Mouse (Mus musculus) inflammation-experienced regulatory T-cells, adult 6 months (primary cell): ENCODE measurements at regions not wholly inside any gene's neighbourhood (a gene's known extent, or its start where the extent isn't known, plus 50 kb on each side); places are given as distances from the start of the nearest gene placed in this dataset.
"Not testable (repeated sequence)": the region's sequence is repeated elsewhere in the genome, so short reads cannot be mapped to it uniquely, and the experiment has no call there.

Experiments
- ATAC-seq: one replicate; pipeline ENCODE4 v1.8.0; 2017

- ATAC-seq, result no peak
These were observed 324.8 kb upstream of the Intu start for GRCm38 (mm10) chr3:40206326-40206725.

DNA sequence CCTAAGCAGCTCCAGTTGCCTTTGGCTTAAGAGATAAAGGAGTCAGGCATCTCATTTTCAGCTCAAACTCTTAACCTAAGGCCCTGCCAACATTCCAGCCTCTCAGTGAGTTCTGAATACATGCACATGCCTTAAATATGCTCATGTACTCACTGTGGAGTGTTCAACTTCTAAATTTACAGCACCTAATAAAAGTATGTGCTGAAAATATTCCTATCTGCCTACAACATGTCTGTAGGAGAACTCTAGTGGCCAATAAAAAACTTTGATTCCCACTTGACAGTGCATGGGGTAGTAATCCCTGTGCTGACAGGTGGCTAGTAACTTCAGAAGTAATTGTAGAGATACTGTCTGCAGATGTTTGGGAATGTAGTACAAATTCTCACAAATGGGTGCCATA is 319.3 kb upstream of the Intu start:
- no peak for ATAC-seq

GRCm38 (mm10) chr3:40226772-40227171 is 304.3 kb upstream of the Intu start:
- no peak for ATAC-seq

GRCm38 (mm10) chr3:40243499-40244101 is 287.5 kb upstream of the Intu start:
- no peak for ATAC-seq

GRCm38 (mm10) chr3:40254376-40254775 is 276.7 kb upstream of the Intu start:
- no peak for ATAC-seq

- ATAC-seq, result no peak
These were observed 268.6 kb upstream of the Intu start for GRCm38 (mm10) chr3:40262536-40262935.

- no peak for ATAC-seq
These were observed 263.6 kb upstream of the Intu start for GRCm38 (mm10) chr3:40267514-40267913.

DNA sequence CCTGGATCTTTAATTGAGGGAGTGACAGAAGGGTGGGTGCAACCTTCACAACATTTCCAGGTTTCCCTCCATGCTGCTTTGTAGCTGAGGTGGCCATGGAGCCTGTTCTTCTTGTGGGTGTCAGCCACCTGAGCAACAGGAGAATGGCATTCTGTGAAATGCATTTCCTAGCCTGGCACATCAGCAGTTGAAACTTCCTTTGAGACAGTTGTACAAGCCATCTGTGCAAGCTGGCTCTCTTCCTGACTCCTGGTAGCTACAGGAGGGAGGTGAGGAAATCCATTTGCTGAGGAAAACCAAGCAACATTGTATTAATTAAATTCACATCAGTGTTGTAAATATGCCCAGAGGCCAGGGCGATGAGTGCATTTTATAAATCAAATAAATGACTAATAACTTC is 248.2 kb upstream of the Intu start:
- ATAC-seq, result no peak

DNA sequence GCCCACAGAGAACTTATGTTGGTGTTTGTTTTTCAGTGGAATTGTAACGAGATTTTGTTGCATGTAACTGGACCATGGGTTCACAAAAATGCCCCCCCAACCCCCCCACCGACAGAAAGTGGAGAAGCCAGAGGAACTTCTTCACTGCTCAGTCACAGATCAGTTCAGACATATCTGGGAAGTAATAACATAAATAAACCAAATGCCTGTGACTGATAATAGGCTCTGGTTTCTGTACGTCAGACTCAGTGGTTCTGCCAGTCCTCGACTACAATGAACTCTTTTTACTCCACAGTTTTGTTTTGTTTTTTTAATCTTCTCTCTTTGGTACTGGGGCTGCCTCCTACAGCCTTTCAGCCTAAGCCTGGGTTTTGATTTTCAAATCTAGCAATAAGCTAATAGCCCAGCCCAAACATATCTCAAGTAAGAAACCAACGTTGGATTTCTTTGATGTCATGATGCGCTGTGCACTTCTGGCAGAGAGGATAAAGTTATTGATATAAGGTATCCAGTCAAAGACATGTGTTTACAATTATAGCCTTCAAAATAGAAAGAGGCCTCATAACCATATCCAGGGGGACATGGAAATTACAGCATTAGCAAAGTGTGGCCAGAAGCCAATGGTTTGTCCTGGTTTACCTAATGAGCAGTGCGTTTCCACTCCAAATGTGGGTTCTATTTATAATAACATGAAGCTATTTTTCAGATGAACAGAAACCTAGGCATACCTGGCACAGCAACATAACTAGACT is 244.0 kb upstream of the Intu start:
- no peak for ATAC-seq

GRCm38 (mm10) chr3:40297120-40297519 is 234.0 kb upstream of the Intu start:
- ATAC-seq, result no peak

- ATAC-seq, result no peak
These were observed 210.8 kb upstream of the Intu start for GRCm38 (mm10) chr3:40320319-40320718.

DNA sequence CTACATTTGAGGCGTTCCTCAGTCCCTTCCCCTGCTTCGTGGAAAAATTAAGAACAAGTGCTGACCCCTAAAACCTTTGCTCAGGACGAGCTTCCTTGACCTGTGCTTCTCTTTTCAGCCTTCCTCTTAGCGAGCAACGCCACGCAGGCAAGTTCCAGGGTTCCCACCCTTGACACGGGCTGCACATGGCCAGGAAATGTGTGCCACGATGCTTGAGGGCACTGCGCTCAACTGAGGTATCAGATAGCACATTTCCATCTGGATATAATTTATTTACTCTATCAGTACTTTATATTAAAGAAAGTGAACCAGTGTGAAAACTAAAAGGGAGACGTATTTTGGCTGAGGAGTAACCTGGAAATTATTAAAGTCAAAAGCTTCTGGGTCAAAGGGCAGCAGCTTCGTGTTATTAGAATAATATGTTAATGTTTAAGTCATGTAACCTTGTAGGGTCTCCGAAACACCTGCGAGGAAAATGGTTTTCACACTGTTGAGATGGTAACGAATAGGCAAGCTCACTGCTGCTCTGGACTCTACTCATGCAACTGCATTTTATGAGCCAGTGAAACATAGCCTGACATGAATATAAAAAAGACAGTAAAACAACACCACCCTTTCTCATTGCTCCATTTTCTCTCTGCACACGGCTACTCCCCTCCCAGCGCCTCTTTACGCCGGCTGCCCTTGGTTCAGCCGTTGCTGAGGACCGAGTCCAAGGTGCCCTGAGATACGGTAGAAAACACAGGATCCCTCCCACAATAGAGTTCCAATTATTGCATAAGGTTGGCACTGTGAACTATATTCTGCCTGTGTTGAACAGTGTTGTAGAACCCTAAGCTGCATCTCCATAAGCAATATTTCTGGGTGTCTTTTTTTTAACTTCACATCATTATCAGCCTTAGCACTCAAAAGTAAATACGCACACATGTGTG is 204.9 kb upstream of the Intu start:
- no peak for ATAC-seq

DNA sequence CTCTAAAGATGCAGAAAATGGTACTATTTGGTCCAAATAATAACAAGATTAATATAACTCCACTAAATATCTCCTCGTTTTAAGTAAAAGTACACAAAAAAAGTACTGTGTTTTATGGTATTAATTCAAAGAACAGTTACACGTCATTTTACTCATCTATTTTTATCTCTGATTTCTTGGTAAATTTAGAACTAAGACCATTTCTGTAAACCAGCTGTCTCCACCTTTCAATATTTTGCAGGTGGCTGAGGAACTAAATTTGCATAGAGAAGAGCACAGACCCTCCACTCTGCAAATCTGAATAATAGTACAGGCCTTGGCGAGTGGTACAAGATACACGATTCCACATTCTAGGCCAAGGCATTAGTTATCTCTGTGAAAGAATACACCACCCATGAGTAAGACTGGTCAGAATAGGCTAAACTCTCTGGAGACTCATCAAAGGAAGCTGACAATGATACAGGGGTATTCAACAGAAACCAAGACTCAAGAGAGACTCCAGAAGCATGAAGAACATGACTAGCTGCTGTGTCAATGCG is 191.5 kb upstream of the Intu start:
- no peak for ATAC-seq

GRCm38 (mm10) chr3:40355103-40355502 is 176.0 kb upstream of the Intu start:
- ATAC-seq, result no peak

DNA sequence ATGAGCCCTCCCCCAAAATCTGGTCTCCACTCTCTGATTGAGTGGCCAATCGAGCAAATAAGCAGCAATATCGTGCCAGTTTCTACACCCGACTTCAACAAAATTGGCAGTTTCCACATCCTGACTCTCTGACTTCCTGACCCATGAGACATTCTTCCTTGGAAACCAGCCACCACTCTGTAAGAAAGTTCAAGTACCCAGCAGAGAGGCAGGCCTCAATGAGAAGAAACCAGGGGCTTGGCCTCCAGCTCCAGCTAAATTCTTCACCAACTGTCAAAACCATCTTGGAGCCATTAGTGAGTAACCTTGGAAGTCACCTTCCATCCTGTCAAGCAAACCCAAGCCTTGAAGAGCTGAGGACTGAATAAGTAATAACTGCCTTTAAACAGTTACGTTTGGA is 162.7 kb upstream of the Intu start:
- no peak for ATAC-seq

- no peak for ATAC-seq
These were observed 159.7 kb upstream of the Intu start for GRCm38 (mm10) chr3:40371411-40371810.

DNA sequence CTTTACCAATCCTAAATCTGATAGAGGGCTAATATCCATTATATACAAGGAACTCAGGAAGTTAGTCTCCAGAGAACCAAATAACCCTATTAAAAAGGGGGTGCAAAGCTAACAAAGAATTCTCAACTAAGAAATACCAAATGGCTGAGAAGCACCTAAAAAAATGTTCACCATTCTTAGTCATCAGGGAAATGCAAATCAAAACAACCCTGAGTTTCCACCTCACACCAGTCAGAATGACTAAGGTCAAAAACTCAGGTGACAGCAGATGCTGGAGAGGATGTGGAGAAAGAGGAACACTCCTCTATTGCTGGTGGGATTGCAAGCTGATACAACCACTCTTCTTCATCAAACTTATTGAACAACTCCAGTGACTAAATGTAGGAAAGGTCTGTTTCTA is 154.9 kb upstream of the Intu start:
- not testable (repeated sequence) for ATAC-seq

- no peak for ATAC-seq
These were observed 153.7 kb upstream of the Intu start for GRCm38 (mm10) chr3:40377416-40377815.

GRCm38 (mm10) chr3:40379063-40379462 is 152.0 kb upstream of the Intu start:
- ATAC-seq, result no peak

DNA sequence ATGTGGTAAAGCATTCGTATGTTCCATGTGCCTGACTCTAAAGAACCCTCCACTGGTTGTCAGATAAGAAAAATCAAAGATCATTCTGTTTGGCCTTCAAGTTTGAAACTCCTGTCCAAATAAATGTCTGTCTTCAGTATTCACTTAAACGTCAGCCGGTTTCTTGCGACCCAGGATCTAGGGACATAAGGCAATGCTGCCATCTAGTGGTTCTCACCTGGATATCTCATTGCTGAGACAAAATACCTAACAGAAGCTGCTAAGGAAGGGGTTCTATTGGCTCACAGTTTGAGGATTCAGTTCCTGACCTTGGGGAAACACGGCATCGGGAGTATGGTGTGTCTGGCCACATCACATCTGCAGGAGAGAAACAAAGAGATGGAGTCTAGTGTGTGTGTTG is 139.5 kb upstream of the Intu start:
- no peak for ATAC-seq

DNA sequence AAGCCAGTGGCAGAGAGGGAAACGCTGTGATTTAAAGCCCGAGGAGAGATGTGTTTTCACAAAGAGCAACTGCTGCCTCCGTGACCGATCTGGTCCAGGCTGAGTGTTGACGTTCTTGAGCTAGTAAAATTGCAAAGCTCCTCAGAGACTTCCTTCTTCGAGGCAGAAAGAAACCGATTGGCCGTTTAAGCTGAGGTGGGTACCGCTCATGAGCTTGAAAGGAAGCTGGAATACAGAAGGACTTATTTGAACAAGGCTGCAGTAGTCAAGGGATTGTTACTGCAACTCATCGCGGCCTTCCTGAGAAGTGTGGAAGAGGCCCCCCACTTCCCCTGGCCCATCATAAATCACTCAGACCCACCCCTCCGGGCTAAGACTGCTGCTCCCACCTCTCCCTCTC is 132.9 kb upstream of the Intu start:
- no peak for ATAC-seq

DNA sequence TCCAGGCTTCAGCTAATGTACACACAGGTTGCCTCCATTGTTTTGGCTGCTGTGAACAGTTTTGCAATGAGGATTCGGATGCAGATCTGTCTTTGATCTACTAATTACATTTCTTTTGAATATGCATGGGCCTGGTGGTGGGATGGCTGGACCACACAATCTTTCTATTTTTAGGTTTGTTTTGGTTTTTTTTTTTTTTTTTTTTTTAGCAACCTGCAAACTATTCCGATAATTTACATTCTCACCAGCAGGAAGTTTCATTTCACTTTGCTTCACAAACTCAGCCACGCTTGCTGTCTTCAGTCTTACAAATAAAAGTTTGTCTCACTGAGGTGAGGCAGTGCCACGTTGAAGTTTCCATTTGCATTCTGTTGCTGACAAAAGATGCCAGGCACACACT is 127.7 kb upstream of the Intu start:
- no peak for ATAC-seq
